Mouse (Mus musculus) intestine, embryonic 16.5 days (tissue): ENCODE data around the gene Nmt1. TPM values are rescaled to one million over a fixed set of nuclear protein-coding genes. Genes with fewer than 3 reads are reported as not detected.

ENCODE experiments used
- ATAC-seq: fragments of 200-750 bp; cut with Nextera tagmentation; 2 replicates; pipeline ENCODE4 v1.8.0; 2017; ENCODE audit warnings: moderate TSS enrichment, moderate library complexity
- H3K27ac ChIP-seq: fragments of 300-500 bp; sonication (generic); 2 replicates; pipeline ENCODE4 v1.5.1; 2014; ENCODE audit warnings: mild to moderate bottlenecking, low read length
- H3K27me3 ChIP-seq: fragments of 300-500 bp; sonication (generic); replicated peaks from 2 replicates; pipeline ENCODE4 v1.6.1; 2014; ENCODE audit warnings: low read length, control low read depth, mixed read lengths; ENCODE audit not compliant: control insufficient read depth, insufficient read depth
- H3K36me3 ChIP-seq: fragments of 300-500 bp; sonication (generic); 2 replicates; pipeline ENCODE4 v1.6.1; 2014; ENCODE audit warnings: low read length, control low read depth; ENCODE audit not compliant: control insufficient read depth, insufficient read depth
- H3K4me1 ChIP-seq: fragments of 300-500 bp; sonication (generic); 2 replicates; pipeline ENCODE4 v1.6.1; 2014; ENCODE audit warnings: low read length, control low read depth, mixed read lengths; ENCODE audit not compliant: control insufficient read depth, insufficient read depth
- H3K4me2 ChIP-seq: fragments of 300-500 bp; sonication (generic); 2 replicates; pipeline ENCODE4 v1.6.1; 2014; ENCODE audit warnings: low read depth, low read length, control low read depth
- H3K4me3 ChIP-seq: fragments of 300-500 bp; sonication (generic); 2 replicates; pipeline ENCODE4 v1.5.1; 2014; ENCODE audit warnings: mild to moderate bottlenecking, low read length
- H3K9ac ChIP-seq: fragments of 300-500 bp; sonication (generic); 2 replicates; pipeline ENCODE4 v1.6.1; 2014; ENCODE audit warnings: low read depth, low read length
- H3K9me3 ChIP-seq: fragments of 300-500 bp; sonication (generic); 2 replicates; pipeline ENCODE4 v1.6.1; 2016; ENCODE audit warnings: low read length, control low read depth; ENCODE audit not compliant: control insufficient read depth
- WGBS: fragments of 180-500 bp; shearing (Covaris S2); extraction: QIAGEN DNeasy Blood & Tissue Kit; methylation state at CpG from one replicate; pipeline ENCODE4 v1.1.7; 2014; 5-methylcytosine and 5-hydroxymethylcytosine counted together
- polyA plus RNA-seq: library from polyadenylated mRNA; unstranded; fragments of >200 nt; fragmentation: Nextera tagmentation; extraction: Ambion mirVana; gene quantifications from 2 replicates; pipeline ENCODE4 v1.2.1, GENCODE M21; 2015

Gene Nmt1
- polyA plus RNA-seq, 1 experiment from 2014 or later, result 59.6 TPM

- Histone ChIP-seq H3K9ac (no peak overlapping the region), H3K4me3 (no peak overlapping the region), H3K4me2 (no peak overlapping the region), H3K9me3 (no peaks in the 10 kb centered on the region), H3K36me3 (peaks cover 3% of the 10 kb centered on the region; the same call in 1 of the 2 replicates), H3K4me1 (peaks cover 21% of the 10 kb centered on the region), H3K27ac (no peak overlapping the region), H3K27me3 (peaks cover 19% of the 10 kb centered on the region)
- 58% methylated on average over 17 of the region's 17 CpGs for WGBS
- no peak for ATAC-seq
Measured at GRCm38 (mm10) chr11:102993420-102994029, 34.5 kb upstream of the Nmt1 start.

GRCm38 (mm10) chr11:102994952-102995351 is 33.0 kb upstream of the Nmt1 start:
- Histone ChIP-seq H3K9ac (no peak overlapping the region), H3K4me2 (no peak overlapping the region), H3K4me3 (no peak overlapping the region), H3K9me3 (no peaks in the 10 kb centered on the region), H3K4me1 (peaks cover 20% of the 10 kb centered on the region), H3K36me3 (peaks cover 3% of the 10 kb centered on the region; the same call in 1 of the 2 replicates), H3K27me3 (peaks cover 9% of the 10 kb centered on the region; the same call in 1 of the 2 replicates), H3K27ac (no peak overlapping the region)
- WGBS, result 91% methylated on average over 18 of the region's 18 CpGs
- ATAC-seq, result no peak

GRCm38 (mm10) chr11:102996385-102996784 is 31.6 kb upstream of the Nmt1 start:
- Histone ChIP-seq H3K36me3 (peaks cover 3% of the 10 kb centered on the region; the same call in 1 of the 2 replicates), H3K4me2 (no peak overlapping the region), H3K27me3 (peaks cover 4% of the 10 kb centered on the region; the same call in 1 of the 2 replicates), H3K4me1 (peaks cover 15% of the 10 kb centered on the region), H3K4me3 (no peak overlapping the region), H3K9me3 (no peaks in the 10 kb centered on the region), H3K27ac (no peak overlapping the region), H3K9ac (no peak overlapping the region)
- no peak for ATAC-seq
- WGBS, result 77% methylated on average over 7 of the region's 7 CpGs

GRCm38 (mm10) chr11:102996991-102997770 is 30.8 kb upstream of the Nmt1 start:
- Histone ChIP-seq H3K36me3 (peaks cover 3% of the 10 kb centered on the region; the same call in 1 of the 2 replicates), H3K9ac (no peak overlapping the region), H3K4me1 (peaks cover 7% of the 10 kb centered on the region), H3K9me3 (no peaks in the 10 kb centered on the region), H3K27me3 (peaks cover 4% of the 10 kb centered on the region; the same call in 1 of the 2 replicates), H3K4me3 (no peak overlapping the region), H3K27ac (no peak overlapping the region), H3K4me2 (no peak overlapping the region)
- no peak for ATAC-seq
- WGBS, result 96% methylated on average over 12 of the region's 12 CpGs

GRCm38 (mm10) chr11:102998254-102998576 is 29.8 kb upstream of the Nmt1 start:
- no peaks in the 10 kb centered on the region for H3K9me3 ChIP-seq
- H3K4me3 ChIP-seq, result no peak overlapping the region
- H3K27ac ChIP-seq, result no peak overlapping the region
- ATAC-seq, result no peak; the same call in 1 of the 2 replicates
- WGBS, result 79% methylated on average over 7 of the region's 7 CpGs
- no peak overlapping the region for H3K9ac ChIP-seq
- H3K4me2 ChIP-seq, result no peak overlapping the region
- H3K27me3 ChIP-seq, result no peaks in the 10 kb centered on the region
- H3K36me3 ChIP-seq, result peaks cover 3% of the 10 kb centered on the region; the same call in 1 of the 2 replicates
- H3K4me1 ChIP-seq, result peaks cover 12% of the 10 kb centered on the region

- peaks cover 16% of the 10 kb centered on the region for H3K4me1 ChIP-seq
- no peak overlapping the region for H3K4me2 ChIP-seq
- H3K9ac ChIP-seq, result no peak overlapping the region
- peaks cover 3% of the 10 kb centered on the region; the same call in 1 of the 2 replicates for H3K36me3 ChIP-seq
- no peaks in the 10 kb centered on the region for H3K27me3 ChIP-seq
- no peaks in the 10 kb centered on the region for H3K9me3 ChIP-seq
- ATAC-seq, result peak; percentile 40
- H3K27ac ChIP-seq, result no peak overlapping the region
- H3K4me3 ChIP-seq, result no peak overlapping the region
- WGBS, result 52% methylated on average over 14 of the region's 14 CpGs
Measured at GRCm38 (mm10) chr11:102998577-102999316, 29.2 kb upstream of the Nmt1 start.

- peaks cover 3% of the 10 kb centered on the region; the same call in 1 of the 2 replicates for H3K36me3 ChIP-seq
Measured at GRCm38 (mm10) chr11:102999317-102999970, 28.5 kb upstream of the Nmt1 start.

GRCm38 (mm10) chr11:103000111-103000510 is 27.9 kb upstream of the Nmt1 start:
- Histone ChIP-seq H3K36me3 (peaks cover 3% of the 10 kb centered on the region; the same call in 1 of the 2 replicates), H3K27me3 (no peaks in the 10 kb centered on the region), H3K9ac (no peak overlapping the region), H3K4me2 (no peak overlapping the region), H3K9me3 (no peaks in the 10 kb centered on the region), H3K27ac (no peak overlapping the region), H3K4me1 (peaks cover 20% of the 10 kb centered on the region), H3K4me3 (no peak overlapping the region)
- WGBS, result 92% methylated on average over 16 of the region's 16 CpGs
- ATAC-seq, result no peak

More at GRCm38 (mm10) chr11:102999317-102999970, 28.5 kb upstream of the Nmt1 start:
- ATAC-seq, result no peak
- no peak overlapping the region for H3K4me3 ChIP-seq
- no peaks in the 10 kb centered on the region for H3K27me3 ChIP-seq
- WGBS, result 83% methylated on average over 14 of the region's 14 CpGs
- H3K9me3 ChIP-seq, result no peaks in the 10 kb centered on the region
- peaks cover 16% of the 10 kb centered on the region for H3K4me1 ChIP-seq
- H3K4me2 ChIP-seq, result no peak overlapping the region
- H3K27ac ChIP-seq, result no peak overlapping the region
- H3K9ac ChIP-seq, result no peak overlapping the region

GRCm38 (mm10) chr11:103001063-103001462 is 26.9 kb upstream of the Nmt1 start:
- 79% methylated on average over 5 of the region's 5 CpGs for WGBS
- ATAC-seq, result no peak
- H3K36me3 ChIP-seq, result peaks cover 3% of the 10 kb centered on the region; the same call in 1 of the 2 replicates

More at GRCm38 (mm10) chr11:103001063-103001462, 26.9 kb upstream of the Nmt1 start:
- no peak overlapping the region for H3K9ac ChIP-seq
- no peaks in the 10 kb centered on the region for H3K9me3 ChIP-seq
- H3K27ac ChIP-seq, result no peak overlapping the region
- peaks cover 25% of the 10 kb centered on the region for H3K4me1 ChIP-seq
- no peak overlapping the region for H3K4me3 ChIP-seq
- H3K4me2 ChIP-seq, result no peak overlapping the region
- no peaks in the 10 kb centered on the region for H3K27me3 ChIP-seq
